Mouse (Mus musculus) liver, embryonic 11.5 days (tissue): ENCODE results near the gene Tmprss4. TPM values are rescaled to one million over a fixed set of nuclear protein-coding genes. Genes with fewer than 3 reads are reported as not detected.

ENCODE experiments used
- polyA plus RNA-seq: library from polyadenylated mRNA; unstranded; fragments of >200 nt; fragmentation: Nextera tagmentation; extraction: Ambion mirVana; gene quantifications from 2 replicates; pipeline ENCODE4 v1.2.1, GENCODE M21; 2014

Gene Tmprss4
- polyA plus RNA-seq, 1 experiment from 2014 or later: not detected

Other genes with a start within 250 kb of the Tmprss4 start
- 19.5 and 23.9 TPM in 2 replicates for gene Ube4a, start 238.5 kb downstream of the Tmprss4 start, polyA plus RNA-seq
- 0.23 and 0.55 TPM in 2 replicates for gene Cd3g, start 223.7 kb downstream of the Tmprss4 start, polyA plus RNA-seq
- not detected in 2 replicates for gene Cd3d, start 222.3 kb downstream of the Tmprss4 start, polyA plus RNA-seq
- gene Cd3e, start 194.5 kb downstream of the Tmprss4 start, polyA plus RNA-seq: not detected in 2 replicates
- gene Mpzl2, start 164.3 kb downstream of the Tmprss4 start, polyA plus RNA-seq: 6.4 and 6.5 TPM in 2 replicates
- gene Mpzl3, start 148.9 kb downstream of the Tmprss4 start, polyA plus RNA-seq: 1.0 and 1.3 TPM in 2 replicates
- 0.16 and 0.18 TPM in 2 replicates for gene Jaml, start 124.9 kb downstream of the Tmprss4 start, polyA plus RNA-seq
- gene Scn2b, start 86.3 kb downstream of the Tmprss4 start, polyA plus RNA-seq: 1.9 and 2.3 TPM in 2 replicates
- 0.22 and 0.41 TPM in 2 replicates for gene Scn4b, start 65.7 kb downstream of the Tmprss4 start, polyA plus RNA-seq
- 0.15 TPM in 1 of 2 replicates, not detected in the other for gene BC049352, start 22.1 kb downstream of the Tmprss4 start, polyA plus RNA-seq
- gene Il10ra, start 65.1 kb upstream of the Tmprss4 start, polyA plus RNA-seq: 5.4 and 6.6 TPM in 2 replicates
- gene Tmprss13, start 115.0 kb upstream of the Tmprss4 start, polyA plus RNA-seq: 0.08 TPM in 1 of 2 replicates, not detected in the other
- gene Fxyd6, start 166.1 kb upstream of the Tmprss4 start, polyA plus RNA-seq: 14.0 and 14.2 TPM in 2 replicates
- gene Fxyd2, start 195.6 kb upstream of the Tmprss4 start, polyA plus RNA-seq: 2.2 and 2.4 TPM in 2 replicates
- 0.08 and 0.27 TPM in 2 replicates for gene Dscaml1, start 222.5 kb upstream of the Tmprss4 start, polyA plus RNA-seq